Mouse (Mus musculus): ENCODE data around the gene Slc25a45. TPM values are rescaled to one million over a fixed set of nuclear protein-coding genes. Genes with fewer than 3 reads are reported as not detected.

Slc25a45 gene
- polyA plus RNA-seq, 1 experiment from 2014 or later = 3.7 TPM

DNA sequence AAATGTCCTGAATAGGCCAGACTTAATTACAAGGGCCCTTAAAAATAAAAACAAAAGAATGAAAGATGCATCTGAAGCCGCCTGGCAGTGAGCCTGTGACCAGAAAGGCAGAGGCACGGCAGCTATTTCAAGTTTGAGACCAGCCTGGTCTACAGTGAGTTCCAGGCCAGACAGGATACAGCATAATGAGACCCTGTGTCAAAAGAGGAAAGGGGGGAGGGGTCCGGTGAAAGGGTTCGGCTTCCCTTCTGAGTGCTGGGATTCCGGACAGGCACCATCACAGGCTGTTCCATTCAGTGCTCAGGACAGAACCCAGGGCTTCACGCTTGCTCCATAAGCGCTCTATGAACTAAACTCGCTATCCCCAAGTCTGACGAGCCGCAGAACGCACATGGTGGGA lies 49.4 kb downstream of the Slc25a45 start:
- Histone ChIP-seq H3K4me3 (no peak overlapping the region), H3K36me3 (no peaks in the 10 kb centered on the region), H3K27me3 (replicated peaks) (0 out of 2 replicates have a peak, but pooled peaks cover 3% of the 10 kb centered on the region), H3K9me3 (no peaks in the 10 kb centered on the region), H3K27ac (replicated peaks) (no peak overlapping the region), H3K4me1 (peaks cover 59% of the 10 kb centered on the region), H3K9ac (0 out of 2 replicates have a peak overlapping the region, but pooled peaks have one; percentile 7), H3K4me2 (no peak overlapping the region)
- 74% methylated on average over 11 of the region's 11 CpGs for WGBS
- ATAC-seq (ENCODE audit: extremely low read depth, insufficient number of reproducible peaks, low FRiP score, low TSS enrichment) = no peak

DNA sequence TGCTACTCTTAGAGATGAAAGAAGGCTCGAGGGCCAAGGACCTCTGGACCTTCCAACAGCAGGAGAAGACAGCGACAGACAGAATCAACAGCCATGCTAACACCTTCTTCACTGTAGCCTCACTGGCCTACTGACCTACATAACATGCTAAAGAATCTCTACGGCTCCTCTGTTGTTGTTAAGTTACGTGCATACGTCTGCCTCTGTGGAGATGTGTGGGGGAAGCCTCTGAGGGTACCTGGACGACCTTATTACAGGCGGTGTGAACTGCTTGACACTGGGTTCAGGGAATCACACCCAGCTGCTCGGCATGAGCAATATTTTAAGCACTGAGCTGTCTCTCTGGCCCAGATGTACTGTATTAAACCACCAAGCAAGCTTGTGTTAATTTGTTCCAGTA lies 49.9 kb downstream of the Slc25a45 start:
- no peak overlapping the region for H3K4me2 ChIP-seq
- H3K27me3 ChIP-seq (replicated peaks) = 0 out of 2 replicates have a peak, but pooled peaks cover 3% of the 10 kb centered on the region
- no peak for ATAC-seq (ENCODE audit: extremely low read depth, insufficient number of reproducible peaks, low FRiP score, low TSS enrichment)
- H3K4me1 ChIP-seq = peaks cover 54% of the 10 kb centered on the region
- H3K27ac ChIP-seq (replicated peaks) = no peak overlapping the region
- no peaks in the 10 kb centered on the region for H3K36me3 ChIP-seq
- H3K9ac ChIP-seq = no peak overlapping the region
- H3K4me3 ChIP-seq = no peak overlapping the region
- 72% methylated on average over 8 of the region's 8 CpGs for WGBS
- H3K9me3 ChIP-seq = no peaks in the 10 kb centered on the region

DNA sequence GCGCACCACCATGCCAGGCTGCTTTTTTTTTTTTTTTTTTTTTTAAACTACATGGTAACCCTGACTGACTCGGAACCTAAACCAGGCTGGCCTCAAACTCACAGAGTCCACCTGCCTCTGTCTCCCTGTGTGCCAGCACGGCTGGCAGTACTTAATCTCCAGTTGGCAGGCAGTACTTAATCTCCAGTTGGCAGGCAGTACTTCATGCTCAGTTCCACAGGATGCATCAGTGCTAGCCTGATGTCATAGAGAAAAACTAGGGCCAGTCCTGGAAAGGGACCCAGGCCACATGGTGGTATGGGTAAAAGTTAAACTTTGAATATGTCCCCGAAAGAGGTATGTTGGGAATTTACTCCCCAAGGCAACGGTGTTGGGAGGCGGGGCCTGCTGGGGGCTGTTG lies 50.5 kb downstream of the Slc25a45 start:
- H3K36me3 ChIP-seq = no peaks in the 10 kb centered on the region
- no peak overlapping the region for H3K4me3 ChIP-seq
- no peak overlapping the region for H3K27ac ChIP-seq (replicated peaks)
- no peaks in the 10 kb centered on the region for H3K9me3 ChIP-seq
- H3K9ac ChIP-seq = 0 out of 2 replicates have a peak overlapping the region, but pooled peaks have one; percentile 24
- H3K4me2 ChIP-seq = no peak overlapping the region
- H3K4me1 ChIP-seq = peaks cover 48% of the 10 kb centered on the region
- WGBS = 70% methylated on average over 6 of the region's 6 CpGs
- no peak for ATAC-seq (ENCODE audit: extremely low read depth, insufficient number of reproducible peaks, low FRiP score, low TSS enrichment)
- H3K27me3 ChIP-seq (replicated peaks) = 0 out of 2 replicates have a peak, but pooled peaks cover 3% of the 10 kb centered on the region

DNA sequence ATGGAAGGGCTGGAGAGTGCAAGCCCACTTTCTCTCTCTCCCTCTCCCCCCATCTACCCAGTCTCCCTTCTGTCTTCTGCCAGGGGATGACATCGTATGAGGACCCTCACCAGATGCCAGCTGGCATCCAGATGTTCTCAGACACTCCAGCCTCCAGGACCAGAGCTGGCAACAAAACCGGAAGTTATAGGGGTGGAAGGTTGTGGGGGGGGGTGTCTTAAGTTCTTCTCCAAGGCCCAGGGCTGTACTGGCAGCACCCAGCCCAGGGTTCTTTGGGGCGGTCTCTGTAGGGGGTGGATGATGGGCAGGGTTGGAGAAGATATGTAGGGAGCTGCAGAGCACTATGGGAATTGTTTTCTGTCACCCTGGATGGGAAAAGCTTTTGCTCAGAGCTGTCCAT lies 50.9 kb downstream of the Slc25a45 start:
- H3K27ac ChIP-seq (replicated peaks) = peak overlapping the region; percentile 74; the same call in 1 of the 2 replicates
- no peak overlapping the region for H3K4me2 ChIP-seq
- H3K27me3 ChIP-seq (replicated peaks) = 0 out of 2 replicates have a peak, but pooled peaks cover 3% of the 10 kb centered on the region
- H3K36me3 ChIP-seq = no peaks in the 10 kb centered on the region
- peaks cover 46% of the 10 kb centered on the region for H3K4me1 ChIP-seq
- H3K9ac ChIP-seq = 0 out of 2 replicates have a peak overlapping the region, but pooled peaks have one; percentile 24
- no peak overlapping the region for H3K4me3 ChIP-seq
- no peak for ATAC-seq (ENCODE audit: extremely low read depth, insufficient number of reproducible peaks, low FRiP score, low TSS enrichment)
- no peaks in the 10 kb centered on the region for H3K9me3 ChIP-seq
- 57% methylated on average over 3 of the region's 3 CpGs for WGBS

DNA sequence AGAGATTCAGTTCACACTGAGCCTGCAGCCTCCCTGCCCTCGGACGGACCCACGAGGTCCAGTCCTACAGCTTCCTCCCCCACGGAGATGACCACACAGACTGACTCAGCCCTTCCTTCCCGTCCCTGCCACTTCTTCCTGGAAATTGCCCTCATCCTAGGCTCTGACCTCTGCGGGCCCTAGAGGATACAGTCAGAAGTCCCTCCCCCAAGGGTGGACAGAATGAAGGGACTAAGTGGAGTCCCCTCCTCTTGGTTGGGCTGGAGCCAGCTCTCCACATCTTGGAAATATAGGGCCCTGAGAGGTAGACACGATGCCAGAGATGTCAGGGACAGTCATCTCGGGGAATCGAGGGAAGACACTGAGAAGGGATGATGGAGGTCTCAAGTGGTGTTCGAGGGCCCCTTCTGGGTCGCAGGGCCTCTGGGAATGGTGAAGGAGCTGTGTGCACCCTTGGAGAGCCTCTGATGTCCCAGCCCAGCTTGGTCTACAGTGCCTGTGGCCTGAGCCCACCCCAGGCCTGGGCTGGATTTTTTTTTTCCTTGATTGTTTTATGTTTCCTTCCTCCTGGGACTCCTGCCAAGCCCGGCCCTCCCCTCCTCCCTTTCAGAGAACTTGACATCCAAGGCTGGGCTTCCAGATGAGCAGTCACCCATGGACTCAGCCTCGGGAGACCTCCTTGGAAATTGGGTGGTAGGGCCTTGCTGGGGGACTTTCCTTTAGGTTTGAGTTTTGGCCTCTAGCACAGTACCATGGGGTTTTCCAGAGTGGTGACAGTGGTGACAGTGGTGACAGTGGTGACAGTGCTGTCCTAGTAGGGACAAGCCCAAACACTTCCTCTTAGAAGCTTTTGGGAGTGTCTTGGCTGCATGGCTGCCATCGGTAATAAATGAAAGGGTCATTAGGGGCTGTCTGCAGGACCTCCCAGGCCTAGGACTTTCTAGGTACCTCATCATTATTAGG lies 52.3 kb downstream of the Slc25a45 start:
- Histone ChIP-seq H3K27me3 (replicated peaks) (0 out of 2 replicates have a peak, but pooled peaks cover 3% of the 10 kb centered on the region), H3K9me3 (no peaks in the 10 kb centered on the region), H3K36me3 (no peaks in the 10 kb centered on the region), H3K4me2 (no peak overlapping the region), H3K4me3 (no peak overlapping the region), H3K4me1 (peaks cover 45% of the 10 kb centered on the region), H3K9ac (peak overlapping the region; percentile 40; the same call in 1 of the 2 replicates), H3K27ac (replicated peaks) (peak overlapping the region; percentile 74)
- WGBS = 57% methylated on average over 14 of the region's 14 CpGs
- peak; percentile 48; the same call in 1 of the 2 replicates for ATAC-seq (ENCODE audit: extremely low read depth, insufficient number of reproducible peaks, low FRiP score, low TSS enrichment)

DNA sequence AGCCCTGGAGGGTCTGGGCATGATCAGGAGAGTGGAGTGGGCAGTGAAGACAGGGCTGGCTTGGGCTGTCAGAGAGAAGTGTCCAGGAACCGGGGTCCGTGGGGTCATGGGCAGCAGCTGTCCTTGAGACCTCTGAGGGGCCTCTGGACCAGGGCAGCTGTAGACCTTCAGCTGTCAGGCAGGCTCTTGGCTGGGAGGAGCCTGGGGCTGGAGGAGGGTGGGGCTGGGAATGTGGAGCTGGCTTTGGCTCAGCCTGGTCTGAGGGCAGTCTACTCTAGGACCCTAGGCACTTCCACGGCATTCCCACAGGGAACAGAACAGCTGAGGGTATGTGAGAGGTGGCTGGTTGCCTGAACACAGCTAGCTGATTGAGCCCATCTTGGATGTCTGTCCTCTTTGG lies 57.7 kb downstream of the Slc25a45 start:
- Histone ChIP-seq H3K27ac (replicated peaks) (peak overlapping the region; percentile 73), H3K4me1 (peaks cover 47% of the 10 kb centered on the region), H3K27me3 (replicated peaks) (no peaks in the 10 kb centered on the region), H3K9ac (peak overlapping the region; percentile 53), H3K9me3 (no peaks in the 10 kb centered on the region), H3K36me3 (peaks cover 11% of the 10 kb centered on the region), H3K4me2 (peak overlapping the region; percentile 33), H3K4me3 (no peak overlapping the region)
- ATAC-seq (ENCODE audit: extremely low read depth, insufficient number of reproducible peaks, low FRiP score, low TSS enrichment) = peak; percentile 39; the same call in 1 of the 2 replicates
- WGBS = 5% methylated on average over 3 of the region's 3 CpGs

Other genes with a start within 250 kb of the Slc25a45 start
- gene Rela, start 240.3 kb upstream of the Slc25a45 start, polyA plus RNA-seq (2015; fragmentation: Nextera tagmentation; extraction: Ambion mirVana) = 35.9 and 37.4 TPM in 2 replicates
- gene Sipa1, start 214.1 kb upstream of the Slc25a45 start, polyA plus RNA-seq (2015; fragmentation: Nextera tagmentation; extraction: Ambion mirVana) = 21.9 and 23.2 TPM in 2 replicates
- gene Map3k11, start 189.1 kb upstream of the Slc25a45 start, polyA plus RNA-seq (2015; fragmentation: Nextera tagmentation; extraction: Ambion mirVana) = 23.2 and 24.0 TPM in 2 replicates
- 13.6 and 14.9 TPM in 2 replicates for gene Pcnx3, start 188.9 kb upstream of the Slc25a45 start, polyA plus RNA-seq (2015; fragmentation: Nextera tagmentation; extraction: Ambion mirVana)
- gene Kcnk7, start 173.4 kb upstream of the Slc25a45 start, polyA plus RNA-seq (2015; fragmentation: Nextera tagmentation; extraction: Ambion mirVana) = 0.29 TPM in 1 of 2 replicates, not detected in the other
- gene Ehbp1l1, start 151.5 kb upstream of the Slc25a45 start, polyA plus RNA-seq (2015; fragmentation: Nextera tagmentation; extraction: Ambion mirVana) = 85.9 and 96.8 TPM in 2 replicates
- gene Fam89b, start 148.2 kb upstream of the Slc25a45 start, polyA plus RNA-seq (2015; fragmentation: Nextera tagmentation; extraction: Ambion mirVana) = 79.7 and 82.6 TPM in 2 replicates
- 22.5 and 24.7 TPM in 2 replicates for gene Ltbp3, start 136.9 kb upstream of the Slc25a45 start, polyA plus RNA-seq (2015; fragmentation: Nextera tagmentation; extraction: Ambion mirVana)
- 55.8 and 59.6 TPM in 2 replicates for gene Scyl1, start 106.4 kb upstream of the Slc25a45 start, polyA plus RNA-seq (2015; fragmentation: Nextera tagmentation; extraction: Ambion mirVana)
- gene Frmd8, start 2.5 kb upstream of the Slc25a45 start, polyA plus RNA-seq (2015; fragmentation: Nextera tagmentation; extraction: Ambion mirVana) = 27.4 and 29.0 TPM in 2 replicates
- gene Tigd3, start 16.3 kb downstream of the Slc25a45 start, polyA plus RNA-seq (2015; fragmentation: Nextera tagmentation; extraction: Ambion mirVana) = 1.9 and 2.0 TPM in 2 replicates
- gene Dpf2, start 35.2 kb downstream of the Slc25a45 start, polyA plus RNA-seq (2015; fragmentation: Nextera tagmentation; extraction: Ambion mirVana) = 98.1 and 104 TPM in 2 replicates
- 8.9 and 9.3 TPM in 2 replicates for gene Cdc42ep2, start 47.0 kb downstream of the Slc25a45 start, polyA plus RNA-seq (2015; fragmentation: Nextera tagmentation; extraction: Ambion mirVana)
- gene Pola2, start 86.4 kb downstream of the Slc25a45 start, polyA plus RNA-seq (2015; fragmentation: Nextera tagmentation; extraction: Ambion mirVana) = 47.2 and 49.5 TPM in 2 replicates
- not detected in 2 replicates for gene Slc22a20, start 108.3 kb downstream of the Slc25a45 start, polyA plus RNA-seq (2015; fragmentation: Nextera tagmentation; extraction: Ambion mirVana)
- 5.3 and 6.0 TPM in 2 replicates for gene Capn1, start 138.1 kb downstream of the Slc25a45 start, polyA plus RNA-seq (2015; fragmentation: Nextera tagmentation; extraction: Ambion mirVana)
- gene Syvn1, start 168.8 kb downstream of the Slc25a45 start, polyA plus RNA-seq (2015; fragmentation: Nextera tagmentation; extraction: Ambion mirVana) = 17.6 and 18.6 TPM in 2 replicates
- 59.8 and 66.3 TPM in 2 replicates for gene Mrpl49, start 180.0 kb downstream of the Slc25a45 start, polyA plus RNA-seq (2015; fragmentation: Nextera tagmentation; extraction: Ambion mirVana)
- gene Fau, start 180.0 kb downstream of the Slc25a45 start, polyA plus RNA-seq (2015; fragmentation: Nextera tagmentation; extraction: Ambion mirVana) = 467 and 540 TPM in 2 replicates
- 21.1 and 23.1 TPM in 2 replicates for gene Znhit2, start 183.4 kb downstream of the Slc25a45 start, polyA plus RNA-seq (2015; fragmentation: Nextera tagmentation; extraction: Ambion mirVana)
- 7.8 and 8.0 TPM in 2 replicates for gene Tm7sf2, start 190.6 kb downstream of the Slc25a45 start, polyA plus RNA-seq (2015; fragmentation: Nextera tagmentation; extraction: Ambion mirVana)
- 48.1 and 48.4 TPM in 2 replicates for gene Vps51, start 199.4 kb downstream of the Slc25a45 start, polyA plus RNA-seq (2015; fragmentation: Nextera tagmentation; extraction: Ambion mirVana)
- gene Tmem262, start 202.2 kb downstream of the Slc25a45 start, polyA plus RNA-seq (2015; fragmentation: Nextera tagmentation; extraction: Ambion mirVana) = not detected in 2 replicates
- 0.83 and 0.92 TPM in 2 replicates for gene Gm28374, start 204.4 kb downstream of the Slc25a45 start, polyA plus RNA-seq (2015; fragmentation: Nextera tagmentation; extraction: Ambion mirVana)
- 50.7 and 53.7 TPM in 2 replicates for gene Zfpl1, start 207.1 kb downstream of the Slc25a45 start, polyA plus RNA-seq (2015; fragmentation: Nextera tagmentation; extraction: Ambion mirVana)
- 27.4 and 27.6 TPM in 2 replicates for gene Cdca5, start 207.2 kb downstream of the Slc25a45 start, polyA plus RNA-seq (2015; fragmentation: Nextera tagmentation; extraction: Ambion mirVana)
- 0.20 and 0.28 TPM in 2 replicates for gene AC131692.1, start 216.6 kb downstream of the Slc25a45 start, polyA plus RNA-seq (2015; fragmentation: Nextera tagmentation; extraction: Ambion mirVana)
- gene Naaladl1, start 228.0 kb downstream of the Slc25a45 start, polyA plus RNA-seq (2015; fragmentation: Nextera tagmentation; extraction: Ambion mirVana) = 0.09 and 0.24 TPM in 2 replicates
- 30.8 and 33.0 TPM in 2 replicates for gene Sac3d1, start 240.8 kb downstream of the Slc25a45 start, polyA plus RNA-seq (2015; fragmentation: Nextera tagmentation; extraction: Ambion mirVana)

Measured in heart, embryonic 13.5 days (tissue).